16 mouse cellular contexts compared by ENCODE assay signal in the genomic region with DNA sequence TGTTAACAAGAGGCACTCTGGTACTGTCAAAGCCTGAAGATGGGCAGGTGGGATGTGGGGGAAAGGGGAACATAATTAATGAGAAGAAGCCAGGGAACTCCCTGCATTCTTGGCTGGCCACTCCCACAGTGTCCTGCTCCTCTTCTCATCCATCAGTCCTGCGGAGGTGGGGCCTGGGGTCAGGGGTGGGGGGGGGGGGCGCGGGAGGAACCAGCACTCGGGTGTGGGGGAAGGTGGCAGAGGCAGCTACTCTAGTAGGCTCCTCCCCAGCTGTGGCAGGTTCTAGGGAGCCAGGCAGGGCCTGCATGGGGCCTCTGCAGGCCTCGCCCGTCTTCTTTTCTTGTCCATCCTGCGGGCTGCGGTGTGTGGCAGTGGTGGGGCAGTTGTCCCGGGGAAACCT. TPM values are rescaled to one million over a fixed set of nuclear protein-coding genes. Genes with fewer than 3 reads are reported as not detected.
"Had no signal": no experiment of that assay in that cellular context is flagged by ENCODE, and none has a peak within 500 bp of the region (broad histone marks: within the 10 kb centered on the region; RNA-seq: fewer than 3 reads in every experiment).

No protein-coding gene starts in this region.

- H3K4me3 ChIP-seq: left cerebral cortex, adult 2 months; limb, embryonic 10.5 days; liver, embryonic 15.5 days; neural tube, embryonic 13.5 days had no signal

- H3K36me3 ChIP-seq: limb, embryonic 10.5 days; liver, embryonic 15.5 days; neural tube, embryonic 13.5 days had no signal

- H3K4me1 ChIP-seq: limb, embryonic 10.5 days; liver, embryonic 15.5 days had no signal

- ATAC-seq: lung, postnatal 0 days had no signal

- H3K4me2 ChIP-seq: liver, embryonic 11.5 days; liver, embryonic 15.5 days; neural tube, embryonic 13.5 days had no signal

- H3K9ac ChIP-seq: liver, embryonic 15.5 days; neural tube, embryonic 13.5 days had no signal

- H3K27ac ChIP-seq: left cerebral cortex, adult 2 months; limb, embryonic 10.5 days; liver, embryonic 15.5 days; neural tube, embryonic 13.5 days had no signal

- H3K27me3 ChIP-seq: liver, embryonic 15.5 days; neural tube, embryonic 13.5 days had no signal

- DNase-seq: kidney, postnatal 25 days; lung, adult 2 months; lung, postnatal 36 days; retina, postnatal 1 day; right cerebral cortex, postnatal 4 days; spleen, adult 18-20 months; thymus, adult 18-20 months; thymus, postnatal 14 days had no signal

- H3K9me3 ChIP-seq: limb, embryonic 10.5 days; liver, embryonic 15.5 days; neural tube, embryonic 13.5 days had no signal

RNA-seq across cellular contexts. Expression of gene Wdr17, which starts 30.7 kb away (rescaled TPM):
- total RNA-seq: megakaryocyte progenitor cell, adult 5-6 weeks; monocyte, adult 5-6 weeks had no signal
- polyA plus RNA-seq: liver, embryonic 15.5 days; lung, adult 2 months; lung, postnatal 0 days had no signal

RNA-seq across cellular contexts. Expression of gene Gpm6a, which starts 36.9 kb away (rescaled TPM):
- total RNA-seq: megakaryocyte progenitor cell, adult 5-6 weeks; monocyte, adult 5-6 weeks had no signal
